Mouse (Mus musculus) ES-Bruce4 (cell line): Measurements from ENCODE around the gene Utp14b. TPM values are rescaled to one million over a fixed set of nuclear protein-coding genes. Genes with fewer than 3 reads are reported as not detected.

Source experiments
- H3K27ac ChIP-seq: 2 replicates; pipeline ENCODE4 v1.5.1; 2012; ENCODE audit warnings: low read length, inconsistent platforms; ENCODE audit not compliant: insufficient read depth
- H3K27me3 ChIP-seq: 2 replicates; pipeline ENCODE4 v1.6.1; 2012; ENCODE audit warnings: mild to moderate bottlenecking, low read length, inconsistent platforms; ENCODE audit not compliant: control insufficient read depth, poor library complexity, insufficient read depth, severe bottlenecking
- H3K36me3 ChIP-seq: 2 replicates; pipeline ENCODE4 v1.6.1; 2012; ENCODE audit warnings: inconsistent platforms, mild to moderate bottlenecking, low read length, moderate library complexity; ENCODE audit not compliant: control insufficient read depth, poor library complexity, insufficient read depth, severe bottlenecking
- H3K4me1 ChIP-seq: one replicate; pipeline ENCODE4 v1.8.1; 2011; ENCODE audit warnings: low read length; ENCODE audit not compliant: control insufficient read depth, insufficient read depth
- H3K4me3 ChIP-seq: 2 replicates; pipeline ENCODE4 v1.5.1; 2011; ENCODE audit warnings: low read depth, mild to moderate bottlenecking, low read length
- H3K9ac ChIP-seq: 2 replicates; pipeline ENCODE4 v1.6.1; 2012; ENCODE audit warnings: low read depth, mild to moderate bottlenecking, inconsistent platforms; ENCODE audit not compliant: poor library complexity, severe bottlenecking
- H3K9me3 ChIP-seq: replicated peaks from 2 replicates; pipeline ENCODE4 v1.6.1; 2012; ENCODE audit warnings: mild to moderate bottlenecking, low read length, inconsistent platforms; ENCODE audit not compliant: control insufficient read depth, poor library complexity, insufficient read depth, severe bottlenecking
- CTCF ChIP-seq: IDR thresholded peaks from one replicate; pipeline ENCODE4 v1.8.1; 2011; ENCODE audit warnings: low read depth, low read length
- EP300 ChIP-seq: IDR thresholded peaks from 2 replicates; pipeline ENCODE4 v1.6.1; 2011; ENCODE audit warnings: low read depth, low read length; ENCODE audit not compliant: insufficient read depth
- POLR2A ChIP-seq: IDR thresholded peaks from one replicate; pipeline ENCODE4 v1.8.1; 2011; ENCODE audit warnings: low read length; ENCODE audit not compliant: insufficient read depth
- polyA plus RNA-seq: library from polyadenylated mRNA; stranded (reverse); fragments of >200 nt; gene quantifications from 2 replicates; pipeline ENCODE4 v1.2.4, GENCODE M21; 2011; ENCODE audit warnings: low read depth; ENCODE audit not compliant: missing spikeins, insufficient read depth, insufficient read length

Utp14b gene
- polyA plus RNA-seq, 1 experiment, result 58.8 TPM

DNA sequence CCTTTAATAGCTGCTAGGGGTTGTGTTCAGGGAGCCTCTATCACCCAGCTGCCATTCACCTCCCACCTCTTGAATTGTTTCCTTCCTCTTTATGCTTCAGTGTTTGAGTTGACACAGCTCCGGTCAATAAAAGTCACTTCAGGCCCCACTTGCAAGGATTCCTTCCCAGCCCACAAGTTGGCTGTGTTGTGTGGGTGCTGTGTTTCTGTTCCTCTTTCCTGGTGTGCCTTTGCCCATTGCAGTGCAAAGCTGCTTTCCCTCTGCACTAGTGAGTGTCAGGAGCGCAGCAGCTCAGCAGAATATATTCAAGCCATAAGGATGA, 45.1 kb downstream of the Utp14b start:
- Histone ChIP-seq H3K27ac (no peak overlapping the region), H3K36me3 (peaks cover 32% of the 10 kb centered on the region), H3K4me1 (no peaks in the 10 kb centered on the region), H3K27me3 (no peaks in the 10 kb centered on the region), H3K4me3 (no peak overlapping the region), H3K9ac (no peak overlapping the region), H3K9me3 (no peaks in the 10 kb centered on the region)
- TF ChIP-seq POLR2A (no peak), CTCF (no peak), EP300 (no peak)

DNA sequence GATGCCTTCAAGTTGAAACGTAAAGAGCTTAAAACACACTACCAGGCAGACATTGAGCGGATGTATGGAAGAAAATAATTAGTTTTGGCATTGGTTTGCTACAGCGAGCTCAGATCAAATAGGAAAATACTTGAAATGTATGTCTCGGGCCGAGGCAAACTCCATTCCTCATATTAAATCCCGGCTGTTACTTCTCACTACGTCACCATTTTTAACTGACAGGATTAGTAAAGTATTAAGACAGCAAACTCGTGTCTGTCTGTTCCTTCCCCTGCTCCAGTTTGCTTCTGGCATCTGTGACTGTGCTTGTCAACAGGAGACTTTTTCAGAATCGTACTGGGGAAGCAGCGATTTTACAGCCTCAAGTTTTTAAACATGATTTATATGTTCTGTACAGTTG, 48.5 kb downstream of the Utp14b start:
- H3K36me3 ChIP-seq, result peaks cover 17% of the 10 kb centered on the region
- H3K4me1 ChIP-seq, result no peaks in the 10 kb centered on the region
- no peak overlapping the region for H3K9ac ChIP-seq
- H3K27me3 ChIP-seq, result no peaks in the 10 kb centered on the region
- no peak overlapping the region for H3K27ac ChIP-seq
- no peaks in the 10 kb centered on the region for H3K9me3 ChIP-seq
- no peak overlapping the region for H3K4me3 ChIP-seq
- TF ChIP-seq CTCF, result no peak
- no peak for TF ChIP-seq EP300
- TF ChIP-seq POLR2A, result no peak

DNA sequence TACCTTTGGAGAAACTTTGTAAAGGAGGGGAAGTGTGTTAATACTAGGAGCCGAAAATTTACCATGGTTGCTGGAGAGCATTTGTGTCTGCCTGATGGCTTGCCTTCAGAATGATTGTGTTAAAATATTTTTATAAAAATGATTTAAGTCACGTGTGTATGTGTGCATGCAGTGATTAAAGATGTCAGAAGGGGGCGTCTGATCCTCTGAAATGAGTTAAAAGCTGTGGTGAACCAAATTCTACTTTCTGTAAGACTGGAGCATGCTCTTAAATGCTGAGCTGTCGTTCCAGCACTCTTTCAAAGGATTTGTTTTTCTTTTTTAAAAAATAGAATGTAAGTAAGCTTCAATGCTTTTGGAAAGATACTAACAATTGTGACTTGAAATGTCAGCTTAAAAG, 49.4 kb downstream of the Utp14b start:
- peaks cover 10% of the 10 kb centered on the region for H3K36me3 ChIP-seq
- no peaks in the 10 kb centered on the region for H3K4me1 ChIP-seq
- H3K4me3 ChIP-seq, result no peak overlapping the region
- H3K27me3 ChIP-seq, result no peaks in the 10 kb centered on the region
- TF ChIP-seq EP300 (no peak), POLR2A (no peak), CTCF (no peak)
- H3K9me3 ChIP-seq, result no peaks in the 10 kb centered on the region
- no peak overlapping the region for H3K9ac ChIP-seq
- no peak overlapping the region for H3K27ac ChIP-seq

DNA sequence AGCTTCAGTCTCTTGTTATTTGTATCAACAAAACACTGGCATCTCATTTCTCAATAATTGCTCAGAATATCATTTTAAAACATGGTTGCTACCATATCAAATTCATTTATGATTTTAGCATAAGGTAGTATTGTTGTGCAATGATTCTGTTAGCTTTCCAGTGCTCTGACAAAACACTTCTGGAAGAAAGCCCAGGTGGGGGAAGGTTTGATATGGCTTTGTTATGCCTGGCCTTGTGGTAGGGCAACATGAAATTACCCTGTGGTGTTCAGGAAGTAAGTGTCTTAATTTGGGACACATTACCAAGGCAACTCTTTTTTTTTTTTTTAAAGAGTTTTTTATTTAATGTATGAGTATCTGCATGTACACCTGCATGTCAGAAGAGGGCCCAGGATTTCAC, 52.2 kb downstream of the Utp14b start:
- H3K36me3 ChIP-seq, result peaks cover 4% of the 10 kb centered on the region
- no peaks in the 10 kb centered on the region for H3K4me1 ChIP-seq

DNA sequence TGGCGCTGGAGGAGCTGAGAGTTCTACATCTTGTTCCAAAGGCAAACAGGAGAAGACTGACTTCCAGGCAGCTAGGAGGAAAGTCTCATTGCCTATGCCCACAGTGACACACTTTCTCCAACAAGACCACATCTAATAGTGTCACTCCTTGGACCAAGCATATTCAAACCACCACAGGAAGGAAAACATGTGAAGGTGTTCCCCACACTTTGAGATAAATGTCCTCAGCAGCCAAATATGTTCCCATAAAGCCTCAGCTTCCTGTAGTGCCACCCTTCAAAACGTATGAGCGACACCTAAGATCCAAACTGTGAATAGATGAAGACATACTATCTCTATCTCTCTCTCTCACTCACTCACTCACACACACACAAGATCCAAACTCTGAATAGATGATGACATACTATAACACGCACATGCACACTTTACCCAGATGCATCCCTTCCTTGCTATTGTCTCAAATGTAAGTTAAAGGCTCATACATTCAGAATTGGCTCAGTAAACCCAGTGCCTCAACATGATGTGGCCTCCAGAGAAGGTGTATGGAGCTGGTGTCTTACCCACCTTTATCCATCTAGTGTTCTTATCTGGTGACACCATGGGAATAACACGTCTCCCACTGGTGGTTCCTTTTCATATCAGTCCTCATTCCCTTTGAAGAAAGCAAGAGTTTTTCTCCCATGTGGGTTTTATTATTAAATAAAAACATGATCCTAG, 52.9 kb downstream of the Utp14b start:
- TF ChIP-seq EP300, result no peak
- TF ChIP-seq POLR2A, result no peak
- no peak for TF ChIP-seq CTCF
- Histone ChIP-seq H3K27me3 (no peaks in the 10 kb centered on the region), H3K36me3 (peaks cover 4% of the 10 kb centered on the region), H3K9me3 (no peaks in the 10 kb centered on the region), H3K9ac (no peak overlapping the region), H3K27ac (no peak overlapping the region), H3K4me3 (no peak overlapping the region), H3K4me1 (no peaks in the 10 kb centered on the region)

More for the DNA sequence above, 52.2 kb downstream of the Utp14b start:
- TF ChIP-seq POLR2A (no peak), CTCF (no peak), EP300 (no peak)
- Histone ChIP-seq H3K27me3 (no peaks in the 10 kb centered on the region), H3K9ac (no peak overlapping the region), H3K4me3 (no peak overlapping the region), H3K9me3 (no peaks in the 10 kb centered on the region), H3K27ac (no peak overlapping the region)

Other genes with a start within 250 kb of the Utp14b start
- gene Farsb, start 169.1 kb upstream of the Utp14b start, polyA plus RNA-seq, result 171 and 179 TPM in 2 replicates
- gene Mogat1, start 147.0 kb upstream of the Utp14b start, polyA plus RNA-seq, result 1.2 TPM in 1 of 2 replicates, not detected in the other
- 0.52 TPM in 2 replicates for gene BC035947, start 145.9 kb upstream of the Utp14b start, polyA plus RNA-seq
- 117 and 143 TPM in 2 replicates for gene Acsl3, start 213 bp upstream of the Utp14b start, polyA plus RNA-seq
- not detected in 2 replicates for gene Kcne4, start 158.7 kb downstream of the Utp14b start, polyA plus RNA-seq